Mouse (Mus musculus) layer of hippocampus, postnatal 10 days (tissue): ENCODE measurements around the gene Kcnn3. TPM values are rescaled to one million over a fixed set of nuclear protein-coding genes. Genes with fewer than 3 reads are reported as not detected.

ENCODE experiments used
- total RNA-seq, 2 experiments: library from RNA; stranded (reverse); gene quantifications; 2 replicates each; pipeline ENCODE4 v1.2.3; 2021

Kcnn3 gene
- total RNA-seq, 2 experiments from 2014 or later = 28.5 to 30.3 TPM

Other genes starting within 250 kb of the Kcnn3 start
- gene Slc50a1, start 249.6 kb upstream of the Kcnn3 start, total RNA-seq = 10 to 100 TPM; 27.6 to 29.8 TPM
- 1 to 10 TPM; 6.4 to 7.2 TPM for gene Efna1, start 239.0 kb upstream of the Kcnn3 start, total RNA-seq
- 10 to 100 TPM; 59.9 to 63.1 TPM for gene Efna3, start 197.2 kb upstream of the Kcnn3 start, total RNA-seq
- 1 to 10 TPM; 2.7 to 3.4 TPM for gene Efna4, start 182.1 kb upstream of the Kcnn3 start, total RNA-seq
- gene Adam15, start 170.2 kb upstream of the Kcnn3 start, total RNA-seq = 100 to 1,000 TPM; 102 to 105 TPM
- under 1 TPM; 0.51 to 0.71 TPM for gene Dcst2, start 158.2 kb upstream of the Kcnn3 start, total RNA-seq
- gene Dcst1, start 154.9 kb upstream of the Kcnn3 start, total RNA-seq = under 1 TPM in 1 of 2 experiments, not detected in 1; 0.59 TPM
- gene Zbtb7b, start 125.4 kb upstream of the Kcnn3 start, total RNA-seq = 1 to 10 TPM; 6.6 to 8.7 TPM
- 1 to 10 TPM in 1 of 2 experiments, not detected in 1; 3.5 TPM for gene Lenep, start 117.4 kb upstream of the Kcnn3 start, total RNA-seq
- 10 to 100 TPM; 28.8 to 33.6 TPM for gene Flad1, start 108.3 kb upstream of the Kcnn3 start, total RNA-seq
- 10 to 100 TPM in 1 of 2 experiments, 1 to 10 TPM in 1; 9.8 to 10.9 TPM for gene Cks1b, start 101.8 kb upstream of the Kcnn3 start, total RNA-seq
- 10 to 100 TPM; 14.7 to 15.1 TPM for gene Shc1, start 101.7 kb upstream of the Kcnn3 start, total RNA-seq
- gene Pygo2, start 90.0 kb upstream of the Kcnn3 start, total RNA-seq = 10 to 100 TPM; 48.5 to 52.3 TPM
- gene Pbxip1, start 83.5 kb upstream of the Kcnn3 start, total RNA-seq = 10 to 100 TPM; 43.3 to 45.2 TPM
- 10 to 100 TPM; 44.0 to 46.9 TPM for gene Pmvk, start 65.6 kb upstream of the Kcnn3 start, total RNA-seq
- gene Adar, start 194.9 kb downstream of the Kcnn3 start, total RNA-seq = 10 to 100 TPM; 82.7 to 85.8 TPM
- gene Chrnb2, start 244.5 kb downstream of the Kcnn3 start, total RNA-seq = 10 to 100 TPM; 26.3 to 26.4 TPM